Mouse (Mus musculus): Measurements from ENCODE around the gene Oxsr1. TPM values are rescaled to one million over a fixed set of nuclear protein-coding genes. Genes with fewer than 3 reads are reported as not detected.
"Not testable (repeated sequence)": the region's sequence is repeated elsewhere in the genome, so short reads cannot be mapped to it uniquely, and the experiment has no call there.

Gene Oxsr1
- 10 to 100 TPM; 55.9 to 64.1 TPM for total RNA-seq (2021)
- long read RNA-seq, experiment 1, full-length matches to known transcripts: 62 of 85 reads
- long read RNA-seq, experiment 1, partial matches to known transcripts: 7 of 85 reads
- long read RNA-seq, experiment 1, other reads (novel, unspliced or antisense): 16 of 85 reads
- long read RNA-seq, experiment 2, full-length matches to known transcripts: 60 of 90 reads
- long read RNA-seq, experiment 2, partial matches to known transcripts: 8 of 90 reads
- long read RNA-seq, experiment 2, other reads (novel, unspliced or antisense): 22 of 90 reads

DNA sequence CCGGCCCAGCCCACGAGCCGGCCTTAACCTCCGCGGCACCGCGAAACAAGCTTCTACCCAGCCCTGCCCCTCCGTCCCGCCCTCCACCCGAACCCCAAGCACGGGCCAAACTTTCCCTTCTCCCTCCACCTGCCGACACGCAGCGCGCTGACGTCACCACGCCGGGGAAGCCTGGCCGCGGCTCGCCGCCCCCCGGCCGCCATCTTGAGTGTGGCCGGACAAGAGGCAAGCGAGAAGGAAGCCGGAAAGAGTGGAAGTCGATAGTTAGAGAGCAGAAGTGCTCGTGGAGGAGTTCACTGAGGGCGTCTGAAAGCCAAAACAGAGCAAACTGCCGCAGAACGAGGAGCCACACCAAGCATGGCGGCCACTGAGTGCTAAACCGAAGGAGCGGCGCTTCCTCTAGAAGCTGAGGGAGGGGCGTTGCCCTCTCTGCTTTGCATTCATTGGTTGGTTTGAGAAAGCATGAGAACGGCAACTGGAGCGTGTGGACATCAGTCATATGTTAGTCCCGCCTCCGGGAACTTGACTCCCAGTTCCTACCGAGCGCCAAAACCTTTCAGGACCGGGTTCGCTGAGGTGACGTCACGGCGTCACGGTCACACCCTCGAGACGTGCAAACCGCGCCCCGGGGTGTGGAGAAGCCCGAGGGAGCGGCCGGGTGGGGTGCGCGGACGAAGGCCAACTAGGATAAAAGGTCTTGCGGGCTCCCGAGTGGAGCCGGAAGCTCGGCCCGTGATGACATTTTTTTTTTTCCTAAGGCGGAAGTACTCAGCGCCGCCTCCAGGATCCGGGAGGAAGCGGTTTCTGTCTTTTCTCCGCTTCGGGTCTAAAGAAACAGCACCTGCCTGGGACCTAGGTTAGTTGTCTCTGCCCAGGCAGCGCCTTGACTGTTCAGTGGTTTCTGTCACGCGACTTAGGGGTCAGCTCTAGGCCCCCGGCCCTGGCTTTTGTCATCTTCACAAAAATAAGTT lies at the start of gene Oxsr1:
TSS of gene Oxsr1 (minus strand) at position 139 of the 971 bp plus-strand sequence.
- intact Hi-C loops (cut with DNase I): loop anchor here (2.0 kb wide), 1 partner anchor 18 kb away; the partner anchor contains the start of gene Myd88
- DNase-seq: peak; percentile 99
- Histone ChIP-seq H3K4me3 (peak within 1 kb of the TSS; percentile 83), H3K27ac (peak within 1 kb of the TSS; percentile 99)
- TF ChIP-seq CTCF (IDR thresholded peaks at IDR 0.05): peak; percentile 71

DNA sequence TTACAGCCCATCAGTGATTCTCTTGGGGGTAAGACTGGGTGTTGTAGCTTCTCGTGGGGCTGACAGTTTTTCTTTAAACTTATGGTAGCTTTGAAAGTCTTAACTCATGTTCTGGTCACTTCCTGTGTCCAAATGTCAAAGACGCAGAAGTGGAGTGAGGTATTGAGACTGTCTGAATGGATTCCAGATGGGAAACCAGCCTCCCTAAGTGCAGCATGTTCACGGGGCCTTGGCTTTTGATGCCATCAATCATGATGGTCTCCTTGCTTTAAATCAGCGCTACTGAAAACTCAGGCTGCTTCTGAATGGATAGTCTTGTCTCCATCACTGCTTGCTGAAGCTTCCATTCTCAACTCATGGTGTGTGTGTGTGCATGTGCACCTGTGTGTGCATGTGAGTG lies 49.0 kb upstream of the Oxsr1 start:
- intact Hi-C loops (cut with DNase I): no loop called here

DNA sequence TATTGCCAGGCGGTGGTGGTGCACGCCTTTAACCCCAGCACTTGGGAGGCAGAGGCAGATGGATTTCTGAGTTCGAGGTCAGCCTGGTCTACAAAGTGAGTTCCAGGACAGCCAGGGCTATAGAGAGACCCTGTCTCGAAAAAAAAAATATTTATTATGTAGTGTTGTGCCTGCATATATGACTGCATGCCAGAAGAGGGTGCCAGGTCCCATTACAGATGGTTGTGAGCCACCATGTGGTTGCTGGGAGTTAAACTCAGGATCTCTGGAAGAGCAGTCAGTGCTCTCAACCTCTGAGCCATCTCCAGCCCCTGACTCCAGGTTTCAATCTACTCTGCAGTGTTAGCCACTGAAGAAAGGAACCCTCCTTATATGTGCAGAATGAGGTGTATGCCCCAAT lies 48.5 kb upstream of the Oxsr1 start:
- DNase-seq, H3K4me3 ChIP-seq: not testable (repeated sequence)

More for the DNA sequence above, 49.0 kb upstream of the Oxsr1 start:
- no peak overlapping the region for H3K4me3 ChIP-seq
- no peak for DNase-seq
- H3K27ac ChIP-seq: no peak overlapping the region
- no peak for TF ChIP-seq CTCF (IDR thresholded peaks at IDR 0.05)

DNA sequence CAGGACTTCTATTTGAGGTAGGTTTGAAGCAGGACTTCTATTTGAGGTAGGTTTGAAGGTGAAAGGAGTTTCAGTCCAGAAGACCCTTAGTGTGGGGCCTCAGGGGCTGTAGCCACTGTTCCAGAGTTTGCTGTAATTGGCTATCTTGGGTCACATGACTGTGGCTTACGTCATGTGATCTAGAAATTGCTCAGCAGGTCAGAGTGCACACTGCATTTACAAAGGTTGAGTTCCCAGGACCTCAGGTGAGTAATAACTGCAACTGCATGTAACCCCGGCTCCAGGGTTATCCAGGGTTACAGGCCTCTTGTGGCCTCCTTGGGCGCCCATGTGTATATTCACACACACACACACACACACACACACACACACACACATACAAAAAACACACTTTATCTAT lies 46.1 kb upstream of the Oxsr1 start:
- intact Hi-C loops (cut with DNase I): no loop called here
- no peak for TF ChIP-seq CTCF (IDR thresholded peaks at IDR 0.05)
- DNase-seq: no peak
- H3K4me3 ChIP-seq: no peak overlapping the region
- no peak overlapping the region for H3K27ac ChIP-seq

More for the DNA sequence above, 48.5 kb upstream of the Oxsr1 start:
- H3K27ac ChIP-seq; intact Hi-C loops (cut with DNase I): not testable (repeated sequence)

DNA sequence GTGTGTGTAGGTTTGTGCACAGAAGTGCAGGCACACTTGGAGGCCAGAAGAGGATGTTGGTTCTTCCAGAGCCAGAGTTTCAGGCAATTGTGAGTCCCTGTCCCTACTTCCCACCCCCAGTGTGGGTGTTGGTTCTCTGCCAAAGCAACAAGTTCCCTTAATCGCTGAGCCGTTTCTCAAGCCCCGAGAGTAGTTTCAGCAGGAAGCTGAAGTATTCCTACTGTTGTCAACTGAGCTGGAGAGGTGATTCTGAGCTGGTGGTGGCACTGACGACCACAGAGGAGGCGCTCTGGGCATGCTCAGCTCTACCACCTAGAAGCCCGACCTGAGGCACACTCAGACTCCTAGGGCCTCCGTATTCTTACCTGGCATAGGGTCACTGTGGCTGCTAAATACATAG lies 43.1 kb upstream of the Oxsr1 start, which contains the start of gene Slc22a14:
TSS of gene Slc22a14 (minus strand) at position 270 of the 400 bp plus-strand sequence.
- Histone ChIP-seq H3K4me3 (no peak within 1 kb of the TSS), H3K27ac (no peak within 1 kb of the TSS)
- DNase-seq: no peak
- intact Hi-C loops (cut with DNase I): no loop called here
- no peak for TF ChIP-seq CTCF (IDR thresholded peaks at IDR 0.05)

DNA sequence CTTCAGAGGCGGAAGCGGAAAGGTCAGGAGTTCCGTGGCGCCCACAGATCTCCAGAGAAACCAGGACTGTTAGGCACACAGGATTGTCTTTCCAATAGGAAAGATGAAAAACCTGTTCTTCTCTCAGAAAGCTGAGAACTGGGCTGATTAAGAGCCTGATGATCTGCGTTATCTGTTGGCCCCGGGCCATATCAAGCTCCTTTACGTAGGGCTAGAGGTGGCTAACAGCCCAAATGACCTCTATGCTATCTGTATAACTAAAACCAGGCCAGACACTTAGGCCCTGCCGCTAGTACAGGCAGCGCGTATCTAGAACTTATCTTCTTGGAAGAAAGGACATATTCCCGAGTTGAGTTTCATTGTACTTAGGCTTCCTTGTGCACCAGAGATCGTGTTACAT lies 41.0 kb upstream of the Oxsr1 start:
- no peak overlapping the region for H3K4me3 ChIP-seq
- no peak for DNase-seq
- H3K27ac ChIP-seq: no peak overlapping the region
- intact Hi-C loops (cut with DNase I): no loop called here
- no peak for TF ChIP-seq CTCF (IDR thresholded peaks at IDR 0.05)

DNA sequence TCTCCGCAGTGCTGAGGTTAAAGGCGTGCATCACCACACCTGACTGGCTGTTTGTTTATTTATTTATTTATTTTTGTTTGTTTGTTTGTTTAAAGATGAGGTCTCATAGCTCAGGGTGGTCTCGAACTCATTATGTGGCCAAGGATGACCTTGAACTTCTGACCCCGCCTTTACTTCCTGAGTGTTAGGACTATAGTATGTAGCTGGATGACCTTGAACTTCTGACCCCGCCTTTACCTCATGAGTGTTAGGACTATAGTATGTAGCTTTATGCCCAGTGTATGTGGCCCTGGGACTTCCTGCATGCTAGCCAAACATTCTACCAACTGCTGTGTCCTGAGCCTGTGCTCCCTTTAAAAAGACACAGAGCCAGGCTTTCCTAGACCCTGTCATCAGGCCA lies 39.2 kb upstream of the Oxsr1 start:
- Histone ChIP-seq H3K27ac (no peak overlapping the region), H3K4me3 (no peak overlapping the region)
- intact Hi-C loops (cut with DNase I): no loop called here
- no peak for TF ChIP-seq CTCF (IDR thresholded peaks at IDR 0.05)
- no peak for DNase-seq

DNA sequence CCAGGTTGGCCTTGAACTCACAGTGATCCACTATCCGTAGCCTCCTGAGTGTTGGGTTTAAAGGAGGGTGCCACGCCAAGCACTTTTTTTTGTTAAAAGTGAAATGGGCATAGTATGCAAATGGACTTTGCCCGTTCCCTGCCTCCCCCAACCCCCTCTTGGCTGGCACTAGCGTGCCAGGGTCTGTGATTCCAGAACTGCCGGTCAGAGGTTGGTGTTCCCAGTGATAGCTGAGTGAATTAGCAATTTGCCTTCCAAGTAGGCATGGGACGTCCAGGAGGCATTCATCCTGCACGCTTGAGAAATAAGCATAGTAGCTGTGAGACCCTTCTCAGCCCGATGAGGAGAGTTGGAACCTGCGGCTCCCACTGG lies 35.8 kb upstream of the Oxsr1 start:
- no peak for DNase-seq
- intact Hi-C loops (cut with DNase I): no loop called here
- Histone ChIP-seq H3K4me3 (peak overlapping the region; percentile 74), H3K27ac (no peak overlapping the region)
- TF ChIP-seq CTCF (IDR thresholded peaks at IDR 0.05): no peak

DNA sequence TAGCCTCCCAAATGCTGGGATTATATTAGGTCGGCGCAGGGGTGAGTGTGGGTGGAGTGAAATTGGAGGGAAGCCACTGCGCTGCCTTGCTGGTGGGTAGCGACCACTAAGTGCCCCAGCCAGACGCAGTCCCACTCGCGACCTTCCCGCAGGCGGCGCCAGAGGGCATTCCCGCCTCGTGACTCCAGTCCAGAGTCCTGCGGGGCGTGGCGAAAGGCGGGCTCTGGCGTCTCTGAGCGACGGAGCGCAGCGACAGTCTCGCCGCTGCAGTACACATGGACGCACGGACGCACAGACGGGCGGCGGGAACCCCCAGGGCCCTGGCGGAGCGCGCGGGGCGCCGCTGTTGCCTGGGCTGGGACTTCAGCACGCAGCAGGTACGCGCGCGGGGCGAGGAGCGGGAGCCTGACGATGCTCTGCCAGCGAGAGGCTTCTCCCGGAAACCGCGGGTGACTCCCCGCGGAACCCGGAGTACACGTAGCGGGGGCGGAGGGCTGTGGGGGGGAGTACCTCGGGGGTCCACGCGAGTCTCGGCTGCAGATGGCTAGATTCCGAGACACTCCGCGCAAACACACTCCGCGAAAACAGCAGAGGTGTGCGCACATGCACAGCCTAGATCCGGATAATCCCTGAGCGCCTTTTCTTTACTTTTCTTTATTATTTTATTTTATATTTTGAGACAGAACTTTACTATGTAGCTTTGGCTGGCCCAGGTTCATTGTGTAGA lies 35.3 kb upstream of the Oxsr1 start, which contains the start of gene Xylb:
TSS of gene Xylb (plus strand) at position 51 of the 727 bp plus-strand sequence.
- TF ChIP-seq CTCF (IDR thresholded peaks at IDR 0.05): peak; percentile 86
- H3K27ac ChIP-seq: peak within 1 kb of the TSS; percentile 66
- intact Hi-C loops (cut with DNase I): loop anchor here (1.0 to 2.0 kb wide), 2 partner anchors 43 to 73 kb away; no protein-coding TSS in a partner anchor
- H3K4me3 ChIP-seq: peak within 1 kb of the TSS; percentile 74
- DNase-seq: peak; percentile 95

DNA sequence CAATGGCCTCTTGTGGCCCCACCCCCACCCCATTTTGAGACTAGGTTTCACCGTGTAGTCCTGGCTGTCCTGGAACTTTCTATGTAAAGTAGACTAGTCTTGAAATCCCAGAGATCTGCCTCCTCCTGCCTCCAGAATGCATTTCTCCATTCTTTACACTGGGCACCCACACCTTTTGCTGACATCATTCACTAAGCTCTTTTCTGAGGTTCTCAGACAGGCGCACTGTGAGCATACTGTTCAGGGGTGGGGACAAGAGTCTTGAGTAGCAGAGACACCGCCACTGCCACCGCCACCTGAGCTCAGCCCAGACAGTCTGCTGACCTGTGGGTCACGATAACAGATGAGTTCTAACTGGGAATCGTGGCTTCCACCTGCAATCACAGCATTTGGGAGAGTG lies 33.7 kb upstream of the Oxsr1 start:
- TF ChIP-seq CTCF (IDR thresholded peaks at IDR 0.05): no peak
- intact Hi-C loops (cut with DNase I): loop anchor here (2.0 kb wide), 1 partner anchor 45 kb away; no protein-coding TSS in a partner anchor

DNA sequence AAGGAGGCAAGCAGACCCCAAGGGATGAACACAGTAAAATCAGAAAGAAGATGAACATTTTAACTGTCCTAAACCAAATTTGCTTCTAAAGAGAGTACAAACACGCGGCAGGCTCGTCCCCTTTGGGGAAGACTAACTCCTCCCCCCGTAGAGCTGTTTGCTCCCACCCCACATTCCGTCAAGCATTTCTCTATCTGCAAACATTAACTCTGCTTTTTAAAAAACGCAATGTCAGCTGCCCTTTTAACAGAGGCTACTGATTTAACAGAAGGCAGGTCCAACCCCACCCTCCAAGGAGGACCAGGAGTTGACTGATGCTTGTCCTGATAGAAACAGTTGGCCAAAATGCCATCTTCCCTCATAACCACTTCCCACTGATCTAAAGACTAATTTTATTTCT lies 31.7 kb upstream of the Oxsr1 start:
- no peak overlapping the region for H3K4me3 ChIP-seq
- intact Hi-C loops (cut with DNase I): loop anchor here (5.0 kb wide), 3 partner anchors 112 to 247 kb away; partner anchors contain the start of genes Acaa1b and Gm47289
- no peak for TF ChIP-seq CTCF (IDR thresholded peaks at IDR 0.05)
- DNase-seq: no peak
- H3K27ac ChIP-seq: no peak overlapping the region

More for the DNA sequence above, 33.7 kb upstream of the Oxsr1 start:
- H3K27ac ChIP-seq: no peak overlapping the region
- no peak for DNase-seq
- no peak overlapping the region for H3K4me3 ChIP-seq

DNA sequence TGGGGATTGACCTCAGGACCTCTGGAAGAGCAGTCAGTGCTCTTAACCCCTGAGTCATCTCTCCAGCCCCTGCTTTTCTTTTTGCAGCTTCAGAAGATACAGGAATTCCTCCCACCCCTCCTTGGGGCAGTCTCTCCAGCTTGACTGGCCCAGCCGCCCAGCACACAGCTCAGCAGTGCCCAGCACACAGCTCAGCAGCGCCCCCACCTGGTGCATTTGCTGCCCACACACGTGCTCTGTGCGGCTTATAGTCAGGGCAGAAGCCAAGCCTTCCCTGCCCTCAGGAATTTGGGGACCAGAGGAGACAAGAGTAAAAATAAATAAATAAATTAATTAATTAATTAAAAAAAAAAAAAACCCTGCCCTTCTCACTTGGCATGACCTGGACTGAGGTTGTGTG lies 29.8 kb upstream of the Oxsr1 start:
- intact Hi-C loops (cut with DNase I): loop anchor here (5.0 kb wide), 3 partner anchors 110 to 245 kb away; partner anchors contain the start of genes Acaa1b and Gm47289
- Histone ChIP-seq H3K4me3 (no peak overlapping the region), H3K27ac (no peak overlapping the region)
- DNase-seq: peak; percentile 87
- peak; percentile 93 for TF ChIP-seq CTCF (IDR thresholded peaks at IDR 0.05)
